Mouse (Mus musculus) heart, postnatal 25 days (tissue): ENCODE measurements around the gene Grk6. TPM values are rescaled to one million over a fixed set of nuclear protein-coding genes. Genes with fewer than 3 reads are reported as not detected.

ENCODE experiments used
- DNase-seq: peaks from one replicate; pipeline ENCODE4 v3.0.0; 2022; ENCODE audit warnings: low spot score
- intact Hi-C: fragments of 180-260 bp; cut with DNase I; formaldehyde crosslinking; loops from one replicate; pipeline ENCODE4 v1.15.1; 2025
- microRNA-seq: library from miRNA; unstranded; fragments of <30 nt; microRNA quantifications from one replicate; pipeline ENCODE4 v1.2.0, GENCODE M21; 2022
- total RNA-seq, 2 experiments: library from RNA; stranded (reverse); gene quantifications; 2 replicates each; pipeline ENCODE4 v1.2.3; 2021

Grk6 gene
- total RNA-seq, 2 experiments from 2014 or later = 17.5 to 18.6 TPM

GRCm38 (mm10) chr13:55506697-55507096, 61.8 kb downstream of the Grk6 start:
- no peak for DNase-seq
- intact Hi-C loops = no loop called here

GRCm38 (mm10) chr13:55507877-55508276, 63.0 kb downstream of the Grk6 start:
- DNase-seq = no peak
- intact Hi-C loops = no loop called here

- intact Hi-C loops = no loop called here
Measured at GRCm38 (mm10) chr13:55508531-55508930, 63.7 kb downstream of the Grk6 start.

GRCm38 (mm10) chr13:55510332-55510667, 65.4 kb downstream of the Grk6 start:
- intact Hi-C loops = no loop called here
- DNase-seq = no peak

More at GRCm38 (mm10) chr13:55508531-55508930, 63.7 kb downstream of the Grk6 start:
- no peak for DNase-seq

Small RNAs within 50 kb of the gene (microRNA-seq; reads per million reads assigned to microRNA genes)
- gene Mir6943 = 1.7 reads per million
- 3.3 reads per million, percentile 5 among the genes with 10 or more reads in this experiment for gene Mir6944
- gene Mir6945 = 1.7 reads per million

Other genes starting within 250 kb of the Grk6 start
- 10 to 100 TPM; 59.1 to 65.4 TPM for gene Nsd1, start 235.3 kb upstream of the Grk6 start, total RNA-seq
- gene Prelid1, start 124.6 kb upstream of the Grk6 start, total RNA-seq = 10 to 100 TPM; 49.8 to 52.9 TPM
- 10 to 100 TPM; 36.6 to 37.0 TPM for gene Rab24, start 123.1 kb upstream of the Grk6 start, total RNA-seq
- gene Mxd3, start 115.2 kb upstream of the Grk6 start, total RNA-seq = under 1 TPM; 0.36 to 0.65 TPM
- 10 to 100 TPM; 49.1 to 49.8 TPM for gene Lman2, start 82.3 kb upstream of the Grk6 start, total RNA-seq
- under 1 TPM; 0.50 to 0.57 TPM for gene Rgs14, start 75.3 kb upstream of the Grk6 start, total RNA-seq
- gene Slc34a1, start 46.9 kb upstream of the Grk6 start, total RNA-seq = not detected
- gene Pfn3, start 29.8 kb upstream of the Grk6 start, total RNA-seq = not detected
- not detected for gene F12, start 18.3 kb upstream of the Grk6 start, total RNA-seq
- 1 to 10 TPM in 1 of 2 experiments, under 1 TPM in 1; 0.56 to 1.2 TPM for gene Prr7, start 19.2 kb downstream of the Grk6 start, total RNA-seq
- gene Dbn1, start 43.0 kb downstream of the Grk6 start, total RNA-seq = 10 to 100 TPM; 10.6 to 10.8 TPM
- 10 to 100 TPM; 65.2 to 67.7 TPM for gene Pdlim7, start 68.6 kb downstream of the Grk6 start, total RNA-seq
- 1 to 10 TPM; 2.2 to 2.3 TPM for gene Dok3, start 84.2 kb downstream of the Grk6 start, total RNA-seq
- gene Ddx41, start 91.6 kb downstream of the Grk6 start, total RNA-seq = 10 to 100 TPM; 13.1 to 13.2 TPM
- gene Fam193b, start 126.0 kb downstream of the Grk6 start, total RNA-seq = 10 to 100 TPM; 18.3 to 19.0 TPM
- gene Tmed9, start 128.7 kb downstream of the Grk6 start, total RNA-seq = 10 to 100 TPM; 86.3 to 94.2 TPM
- 10 to 100 TPM in 1 of 2 experiments, 1 to 10 TPM in 1; 9.6 to 10.4 TPM for gene B4galt7, start 154.8 kb downstream of the Grk6 start, total RNA-seq
- gene Caml, start 177.9 kb downstream of the Grk6 start, total RNA-seq = 10 to 100 TPM; 11.5 to 12.1 TPM
- gene Ddx46, start 190.0 kb downstream of the Grk6 start, total RNA-seq = 10 to 100 TPM; 18.9 to 23.5 TPM
- gene B230219D22Rik, start 248.1 kb downstream of the Grk6 start, total RNA-seq = 10 to 100 TPM; 41.1 to 44.9 TPM